Mouse (Mus musculus) lung, adult 2 months (tissue): ENCODE data around the gene Slc35b2. TPM values are rescaled to one million over a fixed set of nuclear protein-coding genes. Genes with fewer than 3 reads are reported as not detected.

Source experiments
- DNase-seq: peaks from one replicate; pipeline ENCODE4 v3.0.0; 2022
- H3K4me1 ChIP-seq: fragments of 200-500 bp; 2 replicates; pipeline ENCODE4 v1.6.1; 2011; ENCODE audit warnings: low read length; ENCODE audit not compliant: control insufficient read depth, insufficient read depth
- H3K4me3 ChIP-seq: fragments of 200-500 bp; replicated peaks from 2 replicates; pipeline ENCODE3; 2011; ENCODE audit warnings: low read depth, mild to moderate bottlenecking, control low read depth, low read length; ENCODE audit errors: extremely low read depth
- CTCF ChIP-seq: fragments of 200-500 bp; IDR thresholded peaks from 2 replicates; pipeline ENCODE4 v1.5.1; 2011; ENCODE audit warnings: mild to moderate bottlenecking, low read length, control low read depth; ENCODE audit not compliant: insufficient read depth
- POLR2A ChIP-seq: fragments of 200-500 bp; IDR thresholded peaks from 2 replicates; pipeline ENCODE4 v1.6.1; 2011; ENCODE audit warnings: low read depth, mild to moderate bottlenecking, control low read depth, low read length, borderline replicate concordance; ENCODE audit errors: extremely low read depth
- WGBS: fragments of 180-500 bp; shearing (Covaris S2); methylation state at CpG from one replicate; pipeline ENCODE4 v1.1.7; 2018; 5-methylcytosine and 5-hydroxymethylcytosine counted together
- polyA plus RNA-seq: library from polyadenylated mRNA; depleted of rRNA; stranded (reverse); fragments of >200 nt; gene quantifications from 2 replicates; pipeline ENCODE4 v1.2.3, GENCODE M21; 2012

Slc35b2 gene
- polyA plus RNA-seq, 1 experiment: 89.9 TPM

DNA sequence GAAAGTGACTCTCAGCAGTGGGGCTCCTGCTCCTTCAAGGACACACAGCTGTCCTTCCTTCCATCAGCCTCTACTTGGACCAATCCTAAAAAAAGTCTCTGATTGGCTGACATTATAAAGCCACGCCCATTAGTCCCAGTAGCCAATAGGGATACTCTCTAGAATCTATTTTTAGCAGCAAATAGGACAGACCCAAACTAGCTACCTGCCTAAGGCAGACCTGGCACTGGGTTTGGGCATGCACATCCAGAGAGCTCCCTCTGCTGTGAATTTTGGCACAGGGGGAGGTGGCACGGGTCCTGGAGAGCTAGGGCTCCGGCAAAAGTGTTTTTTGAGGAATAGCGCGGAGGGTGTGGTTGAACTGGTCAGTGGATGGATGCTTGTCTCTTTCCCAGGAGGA lies 37.1 kb upstream of the Slc35b2 start:
- no peak for TF ChIP-seq POLR2A
- TF ChIP-seq CTCF: no peak
- no peak for DNase-seq
- Histone ChIP-seq H3K4me1 (no peaks in the 10 kb centered on the region), H3K4me3 (no peak overlapping the region)
- WGBS: 24% methylated on average over 5 of the region's 5 CpGs

DNA sequence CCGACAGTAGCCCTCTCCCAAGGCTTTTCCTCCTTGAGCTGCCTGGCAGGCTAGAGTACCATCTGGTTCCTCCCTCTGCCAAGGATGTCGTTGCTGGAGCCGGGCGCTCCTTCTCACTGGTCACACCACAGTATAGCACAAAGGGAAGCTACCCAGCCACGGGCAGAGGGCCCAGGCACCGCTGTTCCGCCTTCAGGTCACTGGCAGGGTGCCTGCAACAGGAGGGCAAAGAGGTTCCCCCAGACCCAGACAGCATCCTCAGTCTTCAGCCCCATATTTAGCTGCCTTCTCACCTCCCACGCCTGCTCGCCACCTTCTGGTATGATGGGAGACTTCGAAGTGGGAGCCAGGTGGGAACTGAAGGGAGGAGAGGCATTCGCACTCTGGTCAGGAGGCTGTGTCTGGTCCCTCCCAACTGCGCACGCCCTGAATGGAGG lies 33.3 kb upstream of the Slc35b2 start:
- DNase-seq: no peak
- no peaks in the 10 kb centered on the region for H3K4me1 ChIP-seq
- WGBS: 34% methylated on average over 13 of the region's 13 CpGs
- TF ChIP-seq CTCF: no peak
- TF ChIP-seq POLR2A: no peak
- no peak overlapping the region for H3K4me3 ChIP-seq

GRCm38 (mm10) chr17:45532896-45533295 lies 30.8 kb upstream of the Slc35b2 start:
- DNase-seq: no peak
- Histone ChIP-seq H3K4me3 (no peak overlapping the region), H3K4me1 (no peaks in the 10 kb centered on the region)
- no peak for TF ChIP-seq POLR2A
- no peak for TF ChIP-seq CTCF
- 43% methylated on average over 15 of the region's 15 CpGs for WGBS

- WGBS: 9% methylated on average over 5 of the region's 5 CpGs
- TF ChIP-seq POLR2A (no peak), CTCF (no peak)
- no peaks in the 10 kb centered on the region for H3K4me1 ChIP-seq
- no peak overlapping the region for H3K4me3 ChIP-seq
- DNase-seq: no peak
These were observed 27.4 kb upstream of the Slc35b2 start for GRCm38 (mm10) chr17:45536264-45536663.

DNA sequence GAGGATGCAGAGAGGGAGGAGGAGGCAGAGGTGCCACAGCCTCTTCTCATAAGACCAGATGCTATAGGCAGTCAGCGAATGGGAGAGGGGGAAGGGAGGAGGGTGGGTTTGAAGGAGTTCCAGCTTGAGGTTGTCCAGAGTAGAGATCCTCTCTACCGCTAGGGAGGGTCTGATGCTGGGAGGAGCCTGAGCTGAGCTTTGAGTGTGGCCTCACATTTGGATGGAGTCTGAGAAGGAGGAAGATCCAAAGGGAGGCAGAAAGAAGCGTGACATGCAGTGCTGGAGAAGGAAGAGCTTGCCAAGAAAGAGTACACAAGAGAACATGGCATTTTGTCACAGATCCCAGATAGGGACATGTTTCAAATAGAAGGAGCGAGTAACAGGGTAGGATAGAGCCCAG lies 25.3 kb upstream of the Slc35b2 start:
- 49% methylated on average over 4 of the region's 4 CpGs for WGBS
- Histone ChIP-seq H3K4me1 (no peaks in the 10 kb centered on the region), H3K4me3 (no peak overlapping the region)
- TF ChIP-seq CTCF (no peak), POLR2A (no peak)
- no peak for DNase-seq

DNA sequence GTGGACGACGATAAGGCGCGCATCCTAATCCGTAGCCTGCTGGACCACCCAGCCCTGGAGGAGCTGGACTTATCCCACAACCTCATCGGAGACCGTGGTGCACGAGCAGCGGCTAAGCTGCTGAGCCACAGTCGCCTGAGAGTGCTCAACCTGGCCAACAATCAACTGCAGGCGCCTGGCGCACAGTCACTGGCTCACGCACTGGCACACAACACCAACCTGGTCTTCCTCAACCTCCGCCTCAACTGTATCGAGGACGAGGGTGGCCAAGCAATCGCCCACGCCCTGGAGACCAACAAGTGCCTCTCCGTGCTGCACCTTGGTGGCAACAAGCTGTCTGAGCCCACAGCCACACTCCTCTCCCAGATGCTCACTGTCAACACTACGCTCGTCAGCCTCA lies 24.0 kb upstream of the Slc35b2 start:
- no peaks in the 10 kb centered on the region for H3K4me1 ChIP-seq
- H3K4me3 ChIP-seq: no peak overlapping the region
- 69% methylated on average over 21 of the region's 21 CpGs for WGBS
- DNase-seq: no peak
- TF ChIP-seq POLR2A: no peak
- no peak for TF ChIP-seq CTCF

GRCm38 (mm10) chr17:45542129-45542528 lies 21.5 kb upstream of the Slc35b2 start:
- Histone ChIP-seq H3K4me1 (peaks cover 3% of the 10 kb centered on the region), H3K4me3 (no peak overlapping the region)
- 23% methylated on average over 6 of the region's 6 CpGs for WGBS
- no peak for TF ChIP-seq POLR2A
- no peak for TF ChIP-seq CTCF
- DNase-seq: no peak

DNA sequence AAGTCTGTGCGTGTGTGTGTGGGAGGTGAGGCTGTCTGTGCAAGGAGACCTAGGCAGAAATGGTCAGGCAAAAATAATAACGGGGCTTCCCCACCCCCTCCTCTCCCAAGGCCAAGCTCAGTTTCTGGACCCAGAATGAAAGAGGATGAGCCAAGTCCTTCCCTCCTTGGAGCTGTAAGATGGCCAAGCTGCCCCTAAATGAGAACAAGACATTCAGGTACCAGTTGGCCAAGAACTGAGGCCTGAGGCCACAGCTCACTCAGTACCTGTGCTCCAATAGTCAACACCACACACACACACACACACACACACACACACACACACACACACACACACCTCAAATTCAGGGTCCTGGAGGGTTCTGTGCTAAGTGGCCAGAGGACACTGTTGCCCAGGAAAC lies 21.0 kb upstream of the Slc35b2 start:
- TF ChIP-seq CTCF (no peak), POLR2A (no peak)
- H3K4me3 ChIP-seq: no peak overlapping the region
- 64% methylated on average over 2 of the region's 2 CpGs for WGBS
- H3K4me1 ChIP-seq: peaks cover 3% of the 10 kb centered on the region
- no peak for DNase-seq

DNA sequence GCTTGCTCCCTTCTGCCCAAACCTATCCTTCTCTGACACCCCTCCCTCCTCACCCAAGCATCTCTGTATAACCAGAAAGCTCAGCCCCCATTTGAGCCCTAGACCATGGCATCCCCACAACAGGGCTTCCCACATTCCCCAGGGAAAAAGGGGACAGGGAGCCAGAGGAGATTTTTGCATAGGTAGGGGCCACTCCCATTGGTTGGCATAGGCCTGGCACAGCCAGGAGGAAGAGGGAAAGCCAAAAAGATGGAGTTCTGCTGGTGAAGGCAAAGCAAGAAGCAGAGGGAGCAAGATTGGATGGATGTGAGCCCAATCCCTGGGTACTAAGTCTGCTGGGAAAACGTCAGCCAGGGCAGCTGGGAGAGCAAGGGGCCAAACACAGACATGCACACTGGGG lies 20.6 kb upstream of the Slc35b2 start:
- DNase-seq: no peak
- 37% methylated on average over 1 of the region's 1 CpGs for WGBS
- H3K4me3 ChIP-seq: no peak overlapping the region
- H3K4me1 ChIP-seq: peaks cover 3% of the 10 kb centered on the region
- TF ChIP-seq POLR2A (no peak), CTCF (no peak)

DNA sequence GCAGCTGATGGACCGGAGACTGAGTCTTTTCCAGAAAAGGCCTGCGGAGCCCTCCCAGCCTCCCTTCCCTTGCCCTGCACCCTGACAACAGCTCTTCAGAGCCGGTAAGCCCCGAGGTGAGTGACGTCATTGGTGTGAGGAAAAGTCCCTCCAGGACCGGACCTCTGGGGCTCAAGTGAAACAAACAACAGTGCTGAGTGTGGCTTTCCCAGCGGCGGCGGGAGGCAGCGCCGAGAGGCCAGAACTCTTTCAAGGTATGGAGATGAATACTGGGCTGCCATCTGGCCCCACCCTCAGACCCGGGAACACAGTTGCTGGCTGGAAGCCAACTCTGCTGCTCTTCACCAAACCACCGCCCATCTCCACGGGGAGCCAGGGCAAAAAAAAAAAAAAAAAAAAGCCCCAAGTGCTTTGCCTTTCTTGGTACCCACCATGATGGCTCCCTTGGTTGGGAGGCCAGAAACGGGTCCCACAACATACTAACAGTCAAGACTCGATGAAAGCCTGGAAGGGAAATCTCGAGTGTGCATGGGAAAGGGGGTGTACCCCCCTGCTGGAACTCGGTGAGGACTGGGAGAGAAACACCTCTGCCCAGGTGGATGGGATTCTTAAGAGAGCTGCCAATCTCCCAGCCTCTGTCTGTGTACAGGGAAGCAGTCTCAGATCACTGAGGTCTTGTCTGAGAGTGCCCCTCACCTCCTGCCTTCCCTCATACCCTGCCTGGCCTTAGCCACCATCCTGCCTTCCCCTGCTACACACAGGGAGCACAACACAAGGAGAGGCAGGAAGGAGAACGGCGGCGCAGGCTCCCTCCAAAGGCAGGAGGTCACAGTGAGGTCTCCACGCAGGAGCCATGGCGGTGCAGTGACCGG lies 19.4 kb upstream of the Slc35b2 start:
- WGBS: 8% methylated on average over 24 of the region's 24 CpGs
- TF ChIP-seq POLR2A (no peak), CTCF (no peak)

More for the DNA sequence above, 19.4 kb upstream of the Slc35b2 start:
- H3K4me1 ChIP-seq: peaks cover 3% of the 10 kb centered on the region
- H3K4me3 ChIP-seq: no peak overlapping the region
- no peak for DNase-seq
